Mouse (Mus musculus) lung, postnatal 4 days (tissue): ENCODE results near the gene Uqcr11.
A peak's percentile ranks its signal among the peaks of the same experiment; 100 is the strongest.

ENCODE experiments used
- DNase-seq, 2 experiments: peaks; one replicate each; pipeline ENCODE4 v3.0.0; 2021

Uqcr11 gene

DNA sequence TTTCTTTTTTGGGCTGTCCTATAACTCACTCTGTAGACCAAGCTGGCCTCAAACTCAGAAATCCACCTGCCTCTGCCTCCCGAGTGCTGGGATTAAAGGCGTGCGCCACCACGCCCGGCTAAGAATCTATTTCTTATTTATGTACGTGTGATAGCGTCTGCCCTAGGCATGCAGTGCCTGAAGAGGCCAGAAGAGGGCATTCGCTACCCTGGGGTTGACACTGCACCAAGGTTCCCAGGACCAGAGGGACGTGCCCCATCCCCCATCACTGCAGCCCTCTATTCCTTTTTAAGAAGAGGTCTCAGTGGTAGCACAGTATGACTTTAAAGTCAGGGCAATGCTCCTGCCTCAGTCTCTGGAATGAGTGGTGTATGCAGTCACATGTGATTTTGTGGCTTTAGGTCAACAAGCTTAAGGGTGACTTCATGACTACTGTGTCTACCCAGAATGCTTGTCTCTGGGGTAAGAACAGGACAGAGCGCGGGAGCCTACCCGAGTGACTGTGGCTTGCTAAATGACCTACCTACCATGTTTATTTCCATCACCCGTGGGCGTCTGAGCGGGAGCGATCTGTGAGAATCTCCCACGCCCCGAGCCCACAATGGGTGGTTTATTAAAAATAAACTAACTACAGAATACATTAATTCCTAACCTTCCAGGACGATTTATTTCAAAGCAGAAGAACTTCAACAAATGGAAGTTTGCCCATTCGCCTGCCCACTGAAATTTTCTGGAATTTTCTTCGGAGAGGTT is 36.5 kb downstream of the Uqcr11 start:
- no peak for DNase-seq

DNA sequence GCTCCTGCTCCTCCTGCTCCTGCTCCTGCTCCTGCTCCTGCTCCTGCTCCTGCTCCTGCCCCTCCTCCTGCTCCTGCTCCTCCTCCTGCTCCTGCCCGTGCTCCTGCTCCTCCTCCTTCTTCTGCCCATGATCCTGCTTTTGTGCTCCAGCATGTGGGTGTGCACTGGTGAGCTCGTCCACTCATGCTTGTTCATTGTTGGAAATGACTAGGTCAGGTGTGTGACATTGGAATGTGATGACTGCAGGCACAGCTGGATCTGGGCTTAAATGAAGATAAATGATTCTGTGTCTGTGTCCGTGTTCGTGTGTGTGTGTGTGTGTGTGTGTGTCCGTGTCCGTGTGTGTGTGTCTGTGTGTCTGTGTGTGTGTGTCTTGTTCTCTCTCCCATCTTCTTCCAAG is 38.2 kb downstream of the Uqcr11 start:
- DNase-seq = no peak

DNA sequence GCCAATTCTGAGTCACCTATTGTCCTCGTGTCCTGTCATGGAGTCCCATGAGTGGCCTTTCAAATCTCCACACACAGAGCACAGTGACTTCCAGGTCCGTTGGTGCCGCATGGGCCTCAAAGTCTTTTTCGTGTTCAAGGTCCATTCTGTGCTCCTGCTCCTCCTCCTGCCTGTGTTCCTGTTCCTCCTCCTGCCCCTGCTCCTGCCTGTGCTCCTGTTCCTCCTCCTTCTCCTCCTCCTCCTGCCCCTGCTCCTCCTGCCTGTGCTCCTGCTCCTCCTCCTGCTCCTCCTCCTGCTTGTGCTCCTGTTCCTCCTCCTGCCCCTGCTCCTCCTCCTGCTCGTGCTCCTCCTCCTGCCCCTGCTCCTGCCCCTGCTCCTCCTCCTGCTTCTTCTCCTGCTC is 38.7 kb downstream of the Uqcr11 start:
- no peak for DNase-seq

DNA sequence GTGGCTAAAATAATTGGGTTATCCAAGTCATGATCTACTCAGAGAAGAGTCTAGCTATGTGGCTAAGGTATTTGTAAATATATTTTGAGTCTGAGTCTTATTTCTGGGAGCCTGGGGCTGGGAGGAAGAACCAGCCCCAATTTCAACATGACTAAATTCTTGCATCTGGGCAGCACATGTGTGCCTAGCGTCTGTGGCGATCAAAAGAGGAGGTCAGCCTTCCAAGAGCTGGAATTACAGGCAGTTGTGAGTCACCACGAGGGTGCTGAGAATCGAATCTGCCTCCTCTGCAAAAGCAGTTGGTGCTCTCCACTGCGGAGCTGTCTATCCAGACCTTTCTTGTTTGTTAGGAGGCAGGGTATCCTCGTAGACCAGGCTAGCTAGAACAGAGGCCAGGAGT is 40.9 kb downstream of the Uqcr11 start:
- DNase-seq = no peak

DNA sequence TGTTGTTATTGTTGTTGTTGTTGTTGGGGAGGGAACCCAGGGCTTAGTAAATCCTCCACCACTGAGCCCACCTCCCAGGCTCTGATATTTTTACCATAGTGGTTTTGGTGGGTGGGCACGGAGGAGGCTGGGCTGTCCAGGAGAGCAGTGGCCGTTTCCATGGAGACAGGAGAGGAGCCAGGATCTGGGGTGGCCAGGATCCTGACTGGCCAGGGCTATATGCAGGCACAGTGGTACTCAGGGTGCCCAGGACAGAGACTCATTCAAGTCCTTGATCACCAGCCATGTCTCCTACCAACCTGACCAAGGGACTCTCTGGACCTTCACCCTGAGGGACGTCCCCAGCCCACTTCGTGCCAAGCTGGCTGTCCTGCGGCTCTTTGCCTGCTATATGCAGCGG is 42.9 kb downstream of the Uqcr11 start:
- no peak for DNase-seq

DNA sequence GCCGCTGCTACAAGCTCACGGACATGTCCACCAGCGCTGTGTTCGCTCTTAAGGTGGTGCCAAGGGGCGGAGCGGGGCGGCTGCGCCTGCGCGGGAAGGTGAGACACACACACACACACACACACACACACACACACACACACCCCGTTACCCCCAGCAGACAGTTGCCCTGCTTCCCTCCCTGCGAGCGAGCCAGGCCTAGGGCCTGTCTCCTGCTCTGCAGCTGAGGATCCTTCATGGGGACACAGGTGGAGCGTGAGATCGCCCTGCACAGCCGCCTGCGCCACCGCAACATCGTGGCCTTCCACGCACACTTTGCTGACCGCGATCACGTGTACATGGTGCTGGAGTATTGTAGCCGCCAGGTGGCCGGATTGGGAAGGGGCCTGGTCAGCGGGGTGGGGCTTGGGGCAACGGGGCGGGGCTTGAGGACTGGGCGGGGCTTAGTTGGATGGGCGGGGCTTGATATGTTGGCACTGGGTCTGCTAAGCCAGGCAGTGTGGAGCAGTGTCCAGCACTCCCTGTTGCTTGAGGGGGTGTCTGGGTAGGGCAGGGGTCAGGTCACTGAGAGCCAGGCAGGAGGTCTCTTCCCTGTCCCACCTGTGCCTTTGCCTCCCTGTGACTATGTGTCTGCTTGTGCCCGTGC is 48.5 kb downstream of the Uqcr11 start:
- DNase-seq = peak; percentile 43 to 61

DNA sequence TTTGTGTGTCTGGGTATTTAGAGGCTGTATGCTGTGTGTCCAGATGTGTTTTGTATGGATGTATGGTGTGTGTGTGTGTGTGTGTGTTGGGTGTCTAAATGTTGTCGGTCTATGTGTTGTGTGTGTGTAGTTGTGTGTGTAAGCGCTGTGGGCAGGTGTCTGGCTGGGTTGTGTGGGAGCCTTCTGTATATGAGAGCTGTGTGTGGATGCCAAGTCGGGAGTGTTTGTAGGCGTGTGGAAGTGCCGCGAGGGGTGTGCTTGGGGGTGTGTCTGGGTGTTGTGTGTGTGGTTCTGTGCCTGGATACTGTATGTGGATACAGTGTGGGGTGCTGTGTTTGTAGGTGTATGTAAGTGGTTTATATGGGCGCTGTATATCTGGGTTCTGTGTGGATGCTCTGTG is 49.3 kb downstream of the Uqcr11 start:
- DNase-seq = no peak

DNA sequence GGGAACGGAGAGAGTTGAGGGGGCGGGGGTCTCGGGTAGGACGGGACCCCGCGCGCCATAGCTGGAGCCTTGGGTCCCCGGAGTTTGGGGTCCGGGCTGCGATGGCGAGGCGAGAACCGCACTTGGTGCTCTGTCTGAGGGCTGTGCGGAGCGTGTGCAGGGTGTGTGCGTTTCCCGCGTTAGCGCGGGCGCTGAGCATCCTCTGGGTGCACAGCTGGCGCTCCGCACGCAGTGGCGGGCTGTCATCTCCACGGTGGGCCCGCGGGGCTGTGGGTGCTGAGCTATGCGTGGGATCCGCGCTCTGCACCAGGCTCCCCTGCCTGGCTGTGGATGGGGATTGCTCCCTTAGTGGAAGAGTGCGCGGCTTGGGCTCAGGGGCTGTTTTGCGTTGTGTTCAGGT is 49.9 kb downstream of the Uqcr11 start:
- no peak for DNase-seq

DNA sequence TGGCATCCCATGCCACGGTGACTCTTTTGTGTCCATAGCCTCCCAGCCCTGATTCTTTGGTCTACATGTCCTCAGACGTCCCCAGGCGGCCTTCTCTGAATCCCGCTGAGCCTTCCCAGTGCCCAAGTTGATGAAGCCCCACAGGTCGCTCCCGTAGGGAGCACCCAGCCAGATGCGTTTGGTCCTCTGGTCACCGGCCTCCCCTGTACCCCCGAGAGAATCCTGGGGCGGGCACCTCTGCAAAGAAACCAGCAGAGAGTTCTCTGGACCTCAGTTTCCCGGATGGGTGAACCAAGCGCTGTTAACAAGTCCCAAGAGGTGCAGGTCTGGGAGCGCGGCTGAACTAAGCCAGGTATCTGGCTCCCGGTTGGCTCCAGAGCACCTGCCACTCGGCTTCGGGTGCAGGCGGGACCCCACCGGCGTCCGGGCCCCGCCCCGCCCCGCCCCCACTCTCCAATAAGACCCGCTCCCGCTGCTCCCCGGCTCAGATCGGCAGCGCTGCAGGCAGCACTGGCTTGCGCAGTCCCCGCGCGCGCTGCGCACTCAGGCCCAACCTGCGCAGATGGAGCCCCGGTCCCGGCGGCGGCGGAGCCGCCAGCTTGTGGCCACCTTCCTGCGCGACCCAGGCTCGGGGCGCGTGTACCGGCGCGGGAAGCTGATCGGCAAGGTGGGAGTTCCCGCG is 50.5 kb downstream of the Uqcr11 start, which contains the start of gene Plk5:
Plk5 (plus strand) TSS at position 459 of the 682 bp plus-strand sequence.
- DNase-seq = no peak

DNA sequence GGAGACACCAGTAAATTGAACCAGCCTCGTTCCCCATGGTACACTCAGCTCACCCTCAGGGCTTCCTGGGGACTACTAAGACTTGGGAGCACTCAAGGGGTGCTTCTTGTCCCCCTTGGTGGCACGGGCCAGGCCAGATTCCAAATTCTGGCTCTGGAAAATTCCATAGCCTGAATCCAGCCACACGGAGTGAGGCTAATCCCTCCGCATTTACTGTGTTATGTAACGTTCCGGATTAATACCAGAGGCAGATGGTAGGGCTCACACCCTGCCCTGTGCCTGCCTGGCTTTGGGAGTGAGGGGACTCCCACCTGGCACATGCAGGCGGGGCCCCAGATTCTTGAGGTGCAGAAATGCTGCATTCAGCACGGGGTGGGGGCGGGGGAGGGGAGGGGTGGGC is 51.2 kb downstream of the Uqcr11 start:
- DNase-seq = no peak
